Mouse (Mus musculus) layer of hippocampus, postnatal 14 days (tissue): ENCODE results near the gene Disp2. TPM values are rescaled to one million over a fixed set of nuclear protein-coding genes. Genes with fewer than 3 reads are reported as not detected.

ENCODE experiments used
- DNase-seq, 2 experiments: peaks; one replicate each; pipeline ENCODE4 v3.0.0; 2021 to 2022; ENCODE audit warnings: low spot score in 2 of 2, mixed read lengths in 1 of 2
- total RNA-seq, 2 experiments: library from RNA; stranded (reverse); gene quantifications; 2 replicates each; pipeline ENCODE4 v1.2.3; 2021

Gene Disp2
- total RNA-seq, 2 experiments from 2014 or later: 218 to 234 TPM

GRCm38 (mm10) chr2:118783093-118783492 is 3.6 kb downstream of the Disp2 start:
- no peak for DNase-seq

DNA sequence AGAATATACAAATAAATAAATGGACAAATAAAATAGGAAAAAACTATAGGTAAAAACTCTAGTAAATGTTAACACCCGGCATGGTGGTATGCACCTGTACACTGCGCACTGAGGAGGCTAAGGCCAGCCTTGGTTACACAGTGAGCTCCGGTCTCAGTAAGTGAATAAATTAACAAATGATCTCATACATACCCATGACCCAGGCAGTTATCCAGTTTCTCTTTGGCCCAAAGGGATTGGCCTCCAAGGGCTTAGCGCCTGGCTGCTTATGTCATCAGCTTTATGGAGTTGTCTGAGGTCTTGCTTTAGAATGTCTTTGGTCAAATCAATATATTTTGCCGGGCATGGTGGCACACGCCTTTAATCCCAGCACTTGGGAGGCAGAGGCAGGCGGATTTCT is 4.1 kb downstream of the Disp2 start:
- DNase-seq: no peak

GRCm38 (mm10) chr2:118786525-118786924 is 7.0 kb downstream of the Disp2 start:
- no peak for DNase-seq

- peak; percentile 73 to 81 for DNase-seq
Observed at GRCm38 (mm10) chr2:118789501-118789900, 10.0 kb downstream of the Disp2 start.

DNA sequence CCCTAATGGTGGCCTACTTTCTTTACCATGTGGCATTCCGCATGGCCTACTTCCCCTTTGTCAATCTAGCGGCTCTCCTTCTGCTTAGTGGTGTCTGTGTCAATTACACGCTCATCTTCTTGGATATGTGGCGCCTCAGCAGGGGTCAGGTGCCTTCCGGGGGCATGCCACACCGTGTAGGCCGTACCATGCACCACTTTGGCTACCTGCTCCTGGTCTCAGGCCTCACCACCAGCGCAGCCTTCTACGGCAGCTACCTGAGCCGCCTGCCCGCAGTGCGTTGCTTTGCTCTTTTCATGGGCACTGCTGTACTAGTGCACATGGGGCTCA is 10.7 kb downstream of the Disp2 start:
- DNase-seq: no peak

GRCm38 (mm10) chr2:118790551-118791525 is 11.3 kb downstream of the Disp2 start:
- peak; percentile 70 to 72 for DNase-seq

DNA sequence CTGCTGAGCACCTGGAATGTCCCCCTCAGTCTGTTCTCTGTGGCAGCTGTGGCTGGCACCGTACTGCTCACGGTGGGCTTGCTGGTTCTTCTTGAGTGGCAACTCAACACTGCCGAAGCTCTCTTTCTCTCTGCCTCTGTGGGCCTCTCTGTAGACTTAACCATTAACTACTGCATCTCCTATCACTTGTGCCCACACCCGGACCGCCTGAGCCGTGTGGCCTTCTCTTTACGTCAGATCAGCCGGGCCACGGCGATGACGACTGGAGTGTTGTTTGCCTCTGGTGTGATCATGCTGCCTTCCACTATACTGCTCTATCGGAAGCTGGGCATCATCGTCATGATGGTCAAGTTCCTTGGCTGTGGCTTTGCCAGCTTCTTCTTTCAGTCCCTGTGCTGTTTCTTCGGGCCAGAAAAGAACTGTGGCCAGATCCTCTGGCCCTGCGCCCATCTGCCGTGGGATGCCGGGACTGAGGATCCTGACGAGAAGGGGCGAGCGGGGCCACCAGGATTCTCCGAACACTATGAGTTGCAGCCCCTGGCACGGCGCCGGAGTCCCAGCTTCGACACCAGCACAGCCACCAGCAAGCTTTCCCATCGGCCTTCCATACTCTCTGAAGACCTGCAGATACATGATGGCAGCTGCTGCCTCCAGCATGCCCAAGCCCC is 12.2 kb downstream of the Disp2 start:
- DNase-seq: no peak

- no peak for DNase-seq
Observed at GRCm38 (mm10) chr2:118792259-118792613, 12.7 kb downstream of the Disp2 start.

DNA sequence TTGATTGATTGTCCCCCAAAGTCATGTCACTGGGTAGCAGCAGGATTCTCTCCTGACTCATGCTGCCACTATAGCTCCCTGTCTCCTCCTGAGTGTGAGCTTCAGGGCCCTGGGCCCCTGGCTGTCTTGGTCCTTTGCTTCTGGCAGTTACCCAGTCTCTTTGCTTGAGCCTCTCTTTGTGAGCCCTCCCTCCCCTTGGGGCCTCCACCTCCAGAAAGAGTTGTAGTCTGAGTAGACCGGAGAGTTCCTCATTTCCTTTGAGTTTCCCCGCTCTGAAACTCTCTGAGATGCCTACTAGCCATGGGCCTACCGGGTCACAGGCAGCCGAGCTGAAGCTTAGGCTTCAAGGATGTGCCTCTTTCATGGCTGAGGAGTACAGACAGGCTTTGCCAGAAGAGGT is 14.1 kb downstream of the Disp2 start:
- DNase-seq: no peak

DNA sequence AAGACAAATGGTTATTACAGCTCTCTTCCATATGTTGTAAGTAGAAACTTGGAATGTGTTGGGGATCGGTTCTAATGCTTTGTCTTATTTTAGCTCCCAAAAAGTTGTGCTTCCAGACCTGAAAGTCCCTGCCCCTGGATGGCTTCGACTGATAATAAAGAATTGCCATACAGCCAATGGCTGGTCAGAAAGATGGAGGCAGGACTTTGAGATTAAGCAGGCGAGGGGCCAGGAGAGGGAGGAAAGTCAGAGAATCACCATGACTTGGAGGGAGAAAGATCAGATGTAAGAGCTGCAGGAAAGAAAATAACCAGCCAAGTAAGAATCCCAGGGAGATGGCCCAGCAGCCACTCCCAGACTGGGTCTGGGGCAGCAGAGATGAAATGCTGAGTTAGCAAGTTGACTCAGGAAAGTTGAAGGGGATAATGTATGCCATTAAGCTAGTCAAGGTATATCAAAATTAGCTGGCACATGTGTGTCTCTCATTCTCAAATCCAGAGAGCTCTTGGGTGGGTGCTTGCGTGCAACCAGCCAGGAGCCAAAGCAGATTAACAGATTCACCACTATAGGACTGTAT is 23.1 kb downstream of the Disp2 start:
- DNase-seq: no peak

- no peak for DNase-seq
Observed at GRCm38 (mm10) chr2:118804474-118804873, 25.0 kb downstream of the Disp2 start.

- DNase-seq: no peak
Observed at GRCm38 (mm10) chr2:118805137-118805536, 25.6 kb downstream of the Disp2 start.

DNA sequence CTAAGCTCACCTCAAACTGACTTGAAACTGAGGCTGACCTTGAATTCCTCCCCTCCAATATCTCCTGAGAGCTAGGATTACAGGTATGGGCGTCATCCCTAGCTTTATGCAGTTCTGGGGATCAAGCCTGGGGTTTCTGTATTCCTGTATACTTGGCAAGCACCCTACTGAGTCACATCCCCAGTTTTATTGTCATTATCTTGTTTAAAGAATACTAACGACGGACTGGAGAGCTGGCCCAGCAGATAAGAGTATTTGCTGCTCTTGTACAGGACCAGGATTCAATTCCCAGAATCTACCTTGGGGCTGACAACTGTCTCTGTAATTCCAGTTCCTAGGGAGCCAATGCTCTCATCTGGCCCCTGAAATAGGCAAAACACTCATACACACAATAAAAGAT is 26.2 kb downstream of the Disp2 start:
- DNase-seq: no peak

GRCm38 (mm10) chr2:118806860-118807259 is 27.3 kb downstream of the Disp2 start:
- DNase-seq: no peak

DNA sequence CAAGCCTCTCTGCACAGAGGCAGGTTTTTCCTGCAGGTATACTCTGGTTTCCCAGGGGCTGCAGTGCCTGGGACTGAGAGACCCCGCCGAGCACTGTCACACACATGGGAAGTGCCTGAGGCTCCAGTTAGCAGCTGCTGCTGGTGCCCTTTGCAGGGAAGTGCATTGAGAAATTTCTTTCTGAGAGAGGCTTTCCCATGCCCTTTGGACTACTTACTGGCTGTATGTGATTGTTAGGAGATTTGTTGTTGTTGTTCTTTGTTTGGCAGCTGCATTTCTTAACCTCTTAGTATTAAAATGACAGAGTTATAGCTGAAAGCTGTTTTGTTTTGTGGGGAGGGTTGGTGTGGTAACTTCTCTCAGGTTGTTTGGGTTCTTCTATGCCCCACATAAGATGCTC is 31.3 kb downstream of the Disp2 start:
- no peak for DNase-seq

GRCm38 (mm10) chr2:118812724-118813123 is 33.2 kb downstream of the Disp2 start:
- DNase-seq: no peak

DNA sequence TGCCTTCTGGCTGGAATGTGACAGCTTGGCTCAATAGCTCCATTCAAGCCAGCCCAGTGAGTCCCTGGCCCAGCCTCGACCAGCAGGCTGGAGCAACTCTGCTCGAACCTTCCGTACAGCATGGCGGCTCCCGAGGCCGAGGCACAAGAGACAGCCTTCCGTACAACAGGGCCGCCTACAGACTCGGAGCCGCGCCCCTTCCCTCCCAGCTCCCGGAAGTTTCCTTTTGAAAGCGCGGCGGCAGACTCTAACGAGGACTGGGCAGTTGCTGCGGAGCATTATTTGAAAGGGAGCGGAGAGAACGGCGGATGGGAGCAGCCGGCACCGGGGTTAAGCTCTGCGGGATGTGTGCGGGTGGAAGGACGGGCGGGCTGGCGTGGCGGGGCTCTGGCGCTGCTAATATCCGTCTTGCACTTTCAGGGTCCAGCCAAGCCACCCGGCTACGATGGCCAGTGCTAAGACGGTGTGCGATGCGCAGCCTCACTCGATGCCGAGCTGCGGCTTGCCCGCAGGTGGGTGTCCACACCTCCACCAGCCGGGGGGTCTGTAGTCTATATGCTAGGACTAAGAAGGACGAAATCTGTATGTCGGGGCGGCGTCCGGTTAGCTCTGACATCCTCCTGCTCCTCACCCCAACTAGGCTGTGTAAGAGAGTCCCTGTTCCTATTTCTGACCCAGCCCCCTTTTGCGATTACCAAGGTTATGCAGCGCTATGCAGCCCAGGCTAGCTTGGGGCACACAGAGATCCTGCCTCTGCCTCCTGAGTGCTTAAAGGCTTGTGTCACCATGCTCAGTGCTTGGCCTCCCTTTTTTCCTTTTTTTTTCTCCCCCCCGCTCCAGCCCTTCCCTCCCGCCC is 34.7 kb downstream of the Disp2 start, which contains the start of gene Knstrn:
Gene Knstrn, plus strand, starts transcription at position 23 of the 856 bp plus-strand sequence.
- peak; percentile 74 to 89 for DNase-seq

DNA sequence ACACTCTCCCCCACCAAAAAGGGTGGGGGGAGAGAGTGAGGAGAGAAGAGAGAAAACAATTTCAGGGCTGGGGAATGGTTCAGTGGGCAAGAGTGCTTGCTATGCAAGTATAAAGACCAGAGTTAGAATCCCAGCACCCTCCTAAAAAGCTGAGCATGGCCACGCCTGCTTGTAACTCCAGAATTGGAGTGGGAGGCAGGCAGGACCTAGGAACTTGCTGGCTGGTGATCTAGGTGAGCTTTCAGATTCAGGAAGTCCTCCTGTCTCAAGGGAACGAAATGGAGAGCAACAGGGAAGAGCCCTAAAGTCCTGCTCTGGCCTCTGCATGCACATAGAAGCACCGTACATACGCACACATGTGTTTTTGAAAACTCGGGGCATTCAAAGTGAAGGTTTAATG is 43.3 kb downstream of the Disp2 start:
- no peak for DNase-seq

DNA sequence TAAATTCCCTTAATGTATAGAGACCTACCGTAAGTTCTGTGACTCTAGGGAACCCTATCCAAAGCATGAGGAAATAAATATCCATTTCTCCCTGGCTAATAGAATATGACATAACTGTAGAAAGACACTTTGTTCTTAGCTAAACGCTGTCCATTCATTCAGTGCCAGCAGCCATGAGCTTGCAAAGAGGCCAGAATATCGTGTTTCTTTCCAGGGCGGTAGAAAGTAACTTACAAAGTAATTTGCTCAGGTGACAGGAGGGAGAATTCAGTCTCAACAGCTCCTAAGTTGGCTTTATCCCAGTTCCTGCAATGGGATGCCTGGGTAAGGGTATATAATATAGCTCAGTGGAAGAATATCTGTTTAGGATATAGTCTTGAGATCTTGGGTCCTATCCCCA is 44.9 kb downstream of the Disp2 start:
- no peak for DNase-seq

GRCm38 (mm10) chr2:118829096-118829495 is 49.6 kb downstream of the Disp2 start:
- no peak for DNase-seq

GRCm38 (mm10) chr2:118834061-118834460 is 54.5 kb downstream of the Disp2 start:
- no peak for DNase-seq
